Mouse (Mus musculus) intestine, postnatal 0 days (tissue): ENCODE measurements around the gene Eipr1. TPM values are rescaled to one million over a fixed set of nuclear protein-coding genes. Genes with fewer than 3 reads are reported as not detected.
"Not testable (repeated sequence)": the region's sequence is repeated elsewhere in the genome, so short reads cannot be mapped to it uniquely, and the experiment has no call there.

Source experiments
- ATAC-seq: fragments of 200-750 bp; cut with Nextera tagmentation; 2 replicates; pipeline ENCODE4 v1.8.0; 2017; ENCODE audit warnings: mild to moderate bottlenecking, moderate TSS enrichment, moderate library complexity
- H3K27ac ChIP-seq: fragments of 300-500 bp; sonication (generic); 2 replicates; pipeline ENCODE4 v1.5.1; 2014; ENCODE audit warnings: mild to moderate bottlenecking, low read depth, low read length, moderate library complexity
- H3K27me3 ChIP-seq: fragments of 300-500 bp; sonication (generic); replicated peaks from 2 replicates; pipeline ENCODE4 v1.6.1; 2014; ENCODE audit warnings: low read length, mixed read lengths; ENCODE audit not compliant: control insufficient read depth, insufficient read depth
- H3K36me3 ChIP-seq: fragments of 300-500 bp; sonication (generic); 2 replicates; pipeline ENCODE4 v1.6.1; 2014; ENCODE audit warnings: mild to moderate bottlenecking, moderate library complexity; ENCODE audit not compliant: control insufficient read depth, insufficient read depth
- H3K4me1 ChIP-seq: fragments of 300-500 bp; sonication (generic); replicated peaks from 2 replicates; pipeline ENCODE4 v1.6.1; 2014; ENCODE audit warnings: antibody characterized with exemption, low read length, mixed read lengths; ENCODE audit not compliant: control insufficient read depth, insufficient read depth
- H3K4me2 ChIP-seq: fragments of 300-500 bp; sonication (generic); replicated peaks from 2 replicates; pipeline ENCODE4 v1.6.1; 2014; ENCODE audit warnings: low read depth, mild to moderate bottlenecking, moderate library complexity
- H3K4me3 ChIP-seq: fragments of 300-500 bp; sonication (generic); 2 replicates; pipeline ENCODE4 v1.5.1; 2014; ENCODE audit warnings: low read depth, low read length
- H3K9ac ChIP-seq: fragments of 300-500 bp; sonication (generic); 2 replicates; pipeline ENCODE4 v1.6.1; 2014; ENCODE audit warnings: mild to moderate bottlenecking, low read depth, low read length
- H3K9me3 ChIP-seq: fragments of 300-500 bp; sonication (generic); 2 replicates; pipeline ENCODE4 v1.6.1; 2016; ENCODE audit warnings: mixed run types; ENCODE audit not compliant: control insufficient read depth
- CTCF ChIP-seq: sonication (generic); IDR thresholded peaks from 2 replicates; pipeline ENCODE4 v1.5.1; 2016; ENCODE audit warnings: low read depth, mild to moderate bottlenecking, control low read depth, antibody characterized with exemption, moderate library complexity
- WGBS: fragments of 180-500 bp; shearing (Covaris S2); extraction: QIAGEN DNeasy Blood & Tissue Kit; methylation state at CpG from one replicate; pipeline ENCODE4 v1.1.7; 2014; 5-methylcytosine and 5-hydroxymethylcytosine counted together
- polyA plus RNA-seq: library from polyadenylated mRNA; unstranded; fragments of >200 nt; fragmentation: Nextera tagmentation; extraction: Ambion mirVana; gene quantifications from 2 replicates; pipeline ENCODE4 v1.2.1, GENCODE M21; 2015

Eipr1 gene
- polyA plus RNA-seq, 1 experiment from 2014 or later = 23.3 TPM

- ATAC-seq = no peak
- no peak for TF ChIP-seq CTCF
- no peaks in the 10 kb centered on the region for H3K9me3 ChIP-seq
- H3K36me3 ChIP-seq = no peaks in the 10 kb centered on the region
- WGBS = 88% methylated on average over 5 of the region's 5 CpGs
- no peak overlapping the region for H3K27ac ChIP-seq
- H3K27me3 ChIP-seq = no peaks in the 10 kb centered on the region
- H3K4me2 ChIP-seq = no peak overlapping the region
- no peak overlapping the region for H3K4me3 ChIP-seq
- H3K4me1 ChIP-seq = no peaks in the 10 kb centered on the region
- H3K9ac ChIP-seq = no peak overlapping the region
These were observed 158.2 kb downstream of the Eipr1 start for GRCm38 (mm10) chr12:28909851-28910250.

DNA sequence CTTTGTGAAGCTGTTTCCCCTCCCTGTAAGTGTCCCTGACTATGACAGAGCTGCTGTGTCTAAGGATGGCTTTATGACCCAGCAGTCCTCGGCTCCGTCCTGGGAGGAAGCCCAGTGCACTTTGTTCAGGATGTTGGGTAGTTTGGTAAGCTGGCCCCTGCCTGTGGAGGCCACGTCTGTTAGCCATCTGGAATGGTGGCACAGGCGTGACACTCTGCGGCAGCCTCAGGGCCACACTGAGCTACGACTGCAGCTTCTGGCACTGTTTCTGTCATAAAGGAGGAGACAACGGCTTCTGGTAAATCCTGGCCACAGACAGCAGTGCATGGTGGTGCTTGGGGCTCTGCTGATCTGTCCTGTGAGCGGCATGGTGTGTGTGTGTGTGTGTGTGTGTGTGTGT lies 159.0 kb downstream of the Eipr1 start:
- no peaks in the 10 kb centered on the region for H3K9me3 ChIP-seq
- H3K4me1 ChIP-seq = no peaks in the 10 kb centered on the region
- H3K27me3 ChIP-seq = no peaks in the 10 kb centered on the region
- TF ChIP-seq CTCF = no peak
- H3K36me3 ChIP-seq = no peaks in the 10 kb centered on the region
- no peak overlapping the region for H3K4me2 ChIP-seq
- H3K4me3 ChIP-seq = no peak overlapping the region
- WGBS = 45% methylated on average over 8 of the region's 8 CpGs
- no peak overlapping the region for H3K9ac ChIP-seq
- ATAC-seq = no peak
- no peak overlapping the region for H3K27ac ChIP-seq

DNA sequence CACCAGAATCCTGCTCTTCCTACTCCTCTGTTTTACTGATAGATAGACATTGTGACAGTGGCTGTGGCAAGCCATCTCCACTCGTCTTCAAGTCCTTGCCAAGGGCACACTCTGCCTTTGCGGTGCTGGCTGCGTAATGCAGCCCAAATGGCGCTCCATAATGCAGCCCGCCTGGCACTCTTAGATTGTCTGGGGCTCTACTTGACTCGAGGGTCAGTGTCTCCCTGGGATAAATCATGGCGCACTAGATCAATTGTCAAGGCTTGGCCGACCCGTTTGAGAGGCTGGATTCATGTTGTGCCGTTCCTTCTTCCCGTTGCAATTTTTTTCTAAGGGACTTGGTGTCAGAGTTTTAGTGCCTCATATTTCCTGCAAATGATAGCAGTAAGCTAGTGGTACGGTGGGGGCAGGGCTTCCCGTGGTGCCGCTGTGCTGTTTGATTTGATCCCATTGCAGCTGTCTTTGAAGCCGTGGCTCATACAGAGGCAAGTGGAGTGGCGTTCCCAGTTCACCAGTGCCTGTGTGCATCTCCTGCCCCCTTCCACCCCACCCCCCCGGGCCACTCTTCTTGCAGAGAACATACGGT lies 160.8 kb downstream of the Eipr1 start:
- Histone ChIP-seq H3K9ac (no peak overlapping the region), H3K9me3 (no peaks in the 10 kb centered on the region), H3K4me3 (no peak overlapping the region), H3K36me3 (no peaks in the 10 kb centered on the region), H3K27me3 (no peaks in the 10 kb centered on the region), H3K27ac (no peak overlapping the region), H3K4me1 (no peaks in the 10 kb centered on the region), H3K4me2 (no peak overlapping the region)
- WGBS = 62% methylated on average over 18 of the region's 18 CpGs
- no peak for ATAC-seq
- TF ChIP-seq CTCF = no peak

- no peaks in the 10 kb centered on the region for H3K27me3 ChIP-seq
- WGBS = 54% methylated on average over 3 of the region's 3 CpGs
- H3K4me3 ChIP-seq = no peak overlapping the region
- TF ChIP-seq CTCF = no peak
- H3K4me1 ChIP-seq = no peaks in the 10 kb centered on the region
- no peak for ATAC-seq
- H3K9me3 ChIP-seq = no peaks in the 10 kb centered on the region
- no peak overlapping the region for H3K27ac ChIP-seq
- no peak overlapping the region for H3K4me2 ChIP-seq
- no peaks in the 10 kb centered on the region for H3K36me3 ChIP-seq
- no peak overlapping the region for H3K9ac ChIP-seq
These were observed 161.5 kb downstream of the Eipr1 start for GRCm38 (mm10) chr12:28913099-28913498.

GRCm38 (mm10) chr12:28914056-28914455 lies 162.5 kb downstream of the Eipr1 start:
- H3K36me3 ChIP-seq, H3K27me3 ChIP-seq: not testable (repeated sequence)
- WGBS = 94% methylated on average over 1 of the region's 1 CpGs

More at GRCm38 (mm10) chr12:28914056-28914455, 162.5 kb downstream of the Eipr1 start:
- H3K9ac ChIP-seq, H3K4me3 ChIP-seq, ATAC-seq, H3K27ac ChIP-seq, H3K4me2 ChIP-seq, H3K9me3 ChIP-seq, H3K4me1 ChIP-seq: not testable (repeated sequence)

Other genes starting within 250 kb of the Eipr1 start
- not detected in 2 replicates for gene Dcdc2c, start 199.4 kb upstream of the Eipr1 start, polyA plus RNA-seq
- gene Allc, start 169.3 kb upstream of the Eipr1 start, polyA plus RNA-seq = not detected in 2 replicates
- 0.58 and 0.85 TPM in 2 replicates for gene Colec11, start 128.4 kb upstream of the Eipr1 start, polyA plus RNA-seq
- 486 and 504 TPM in 2 replicates for gene Rps7, start 115.8 kb upstream of the Eipr1 start, polyA plus RNA-seq
- 12.4 and 13.8 TPM in 2 replicates for gene Rnaseh1, start 102.2 kb upstream of the Eipr1 start, polyA plus RNA-seq
- gene Adi1, start 76.6 kb upstream of the Eipr1 start, polyA plus RNA-seq = 85.9 TPM in 2 replicates
- 15.3 and 16.9 TPM in 2 replicates for gene Trappc12, start 1.3 kb upstream of the Eipr1 start, polyA plus RNA-seq